Mouse (Mus musculus) CH12.LX (cell line): ENCODE results near the gene Ets2.

Source experiments
- CHD2 ChIP-seq: IDR thresholded peaks from 2 replicates; pipeline ENCODE4 v1.6.1; 2011; ENCODE audit warnings: low read length, improper control_type of control experiment
- HCFC1 ChIP-seq: IDR thresholded peaks from 2 replicates; pipeline ENCODE4 v1.6.1; 2012; ENCODE audit warnings: low read depth, mild to moderate bottlenecking, inconsistent platforms, low read length, improper control_type of control experiment
- POLR2A ChIP-seq: IDR thresholded peaks from 2 replicates; pipeline ENCODE4 v1.6.1; 2011; ENCODE audit warnings: low read depth, mild to moderate bottlenecking, improper control_type of control experiment, low read length
- POLR2AphosphoS2 ChIP-seq: IDR thresholded peaks from 2 replicates; pipeline ENCODE4 v1.6.1; 2011; ENCODE audit warnings: low read depth, low read length, improper control_type of control experiment
- USF1 ChIP-seq: IDR thresholded peaks from 2 replicates; pipeline ENCODE4 v1.6.1; 2014; ENCODE audit warnings: low read depth, mild to moderate bottlenecking, inconsistent platforms, low read length, improper control_type of control experiment
- ZMIZ1 ChIP-seq: IDR thresholded peaks from 2 replicates; pipeline ENCODE4 v1.6.1; 2012; ENCODE audit warnings: low read depth, mild to moderate bottlenecking, inconsistent platforms, low read length, improper control_type of control experiment

DNA sequence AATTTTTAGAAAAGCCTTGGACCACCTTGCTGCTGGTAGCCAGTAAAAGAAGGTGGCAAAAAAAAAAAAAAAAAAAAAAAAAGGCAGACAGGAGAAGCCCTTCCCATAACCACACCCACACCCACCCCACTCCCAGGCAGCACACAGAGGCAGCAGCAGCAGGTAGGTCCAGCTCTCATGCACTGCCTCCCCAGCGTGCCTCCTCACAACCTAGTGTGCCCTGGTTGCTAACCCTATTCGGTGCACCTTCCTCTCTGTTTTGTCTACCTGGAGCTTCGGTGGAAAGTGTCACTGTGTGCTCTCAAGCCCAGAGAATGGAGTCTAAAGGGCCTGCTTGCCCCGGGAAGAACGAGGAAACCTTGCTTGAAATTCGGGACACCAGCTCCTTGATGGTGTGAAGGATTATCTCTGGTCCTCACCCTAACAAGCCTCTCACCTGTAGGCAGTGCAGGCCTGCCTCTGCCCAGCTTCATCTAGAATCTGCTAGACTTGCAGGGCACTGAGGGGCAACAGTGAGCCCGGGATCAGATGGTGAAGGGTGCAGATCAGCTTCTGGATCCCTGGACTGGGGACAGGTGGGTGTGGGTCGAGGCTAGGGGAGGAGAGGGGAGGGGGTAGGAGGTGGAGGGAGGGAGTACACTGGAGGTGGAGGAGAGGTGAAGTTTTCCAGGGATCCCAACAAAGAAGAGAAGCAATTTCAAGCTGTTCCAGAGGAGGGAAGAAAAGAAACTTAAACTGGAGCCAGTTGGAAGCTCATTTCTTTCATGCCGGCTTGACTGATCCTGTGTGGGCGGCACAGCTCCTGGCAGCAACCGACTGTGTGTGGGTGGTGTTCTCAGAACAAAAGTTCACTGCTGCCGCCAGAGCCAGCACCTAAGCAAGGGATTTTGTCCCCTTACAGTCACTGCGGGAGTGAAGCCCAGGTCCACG is 67.5 kb downstream of the Ets2 start:
- TF ChIP-seq POLR2A: no peak
- no peak for TF ChIP-seq HCFC1
- no peak for TF ChIP-seq ZMIZ1
- no peak for TF ChIP-seq USF1
- TF ChIP-seq POLR2AphosphoS2: no peak
- no peak for TF ChIP-seq CHD2
